Mouse (Mus musculus): ENCODE results near the gene Mlxipl.
"Not testable (repeated sequence)": the region's sequence is repeated elsewhere in the genome, so short reads cannot be mapped to it uniquely, and the experiment has no call there.

- not testable (repeated sequence) for TF ChIP-seq CTCF (IDR thresholded peaks at IDR 0.05; ENCODE audit: insufficient read depth, low read length); POLR2A (IDR thresholded peaks at IDR 0.05; ENCODE audit: borderline replicate concordance, extremely low read depth, low read depth, low read length)
Measured at GRCm38 (mm10) chr5:135049268-135049667, 40.4 kb upstream of the Mlxipl start.
